Mouse (Mus musculus): ENCODE data around the gene Hdgfl3. TPM values are rescaled to one million over a fixed set of nuclear protein-coding genes. Genes with fewer than 3 reads are reported as not detected.

Hdgfl3 gene
- total and polyA plus RNA-seq, 3 experiments: 0.26 TPM; not detected in 2

DNA sequence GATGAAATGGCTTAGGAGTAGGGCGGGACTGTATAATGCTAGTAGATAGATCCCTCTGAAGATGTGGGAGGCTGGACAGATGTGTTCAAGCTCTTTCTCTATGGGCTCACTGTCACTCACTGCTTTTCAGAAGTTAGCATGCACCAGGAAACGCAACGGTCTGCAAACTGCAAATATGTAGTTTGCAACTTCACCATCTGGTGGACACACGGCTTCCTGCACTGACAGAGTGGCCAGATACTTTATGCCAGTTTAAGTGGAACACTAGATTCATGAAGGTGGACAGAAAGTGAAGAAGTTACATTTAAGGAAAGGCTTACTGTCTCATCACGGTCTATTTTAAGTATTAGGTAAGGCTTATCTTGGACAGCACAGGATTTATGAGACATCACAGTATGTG lies 31.9 kb upstream of the Hdgfl3 start:
- Histone ChIP-seq H3K4me1 (ENCODE audit: control insufficient read depth in 1 of 2, insufficient read depth in 2 of 2, low read length in 2 of 2) (no peaks in the 10 kb centered on the region), H3K9ac (ENCODE audit: control insufficient read depth, low read depth, low read length, poor library complexity, severe bottlenecking) (no peak overlapping the region), H3K4me3 (ENCODE audit: control insufficient read depth in 1 of 2, insufficient read depth in 1 of 2, low read depth in 2 of 2, low read length in 2 of 2) (no peak overlapping the region)

DNA sequence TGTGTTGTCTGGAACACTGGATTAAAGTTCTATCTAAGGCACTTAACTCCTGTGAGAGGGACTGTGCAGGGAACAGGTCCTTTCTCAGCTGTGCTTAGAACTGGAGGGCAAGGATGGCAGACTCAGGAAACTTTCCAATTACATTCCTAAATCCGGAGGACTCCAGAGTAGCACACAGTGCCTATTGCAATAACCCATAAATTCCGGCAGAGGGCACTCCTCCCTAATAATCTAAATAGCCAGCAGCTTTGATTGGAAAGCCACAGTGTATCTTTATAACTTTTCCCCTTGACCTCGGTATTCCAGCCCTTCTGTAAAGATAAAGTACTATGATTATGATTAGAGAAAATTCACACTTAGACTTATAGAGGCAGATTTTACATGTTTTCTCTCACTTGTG lies 25.4 kb upstream of the Hdgfl3 start:
- H3K36me3 ChIP-seq (ENCODE audit: control insufficient read depth in 1 of 2, insufficient read depth in 2 of 2, low read length in 2 of 2): no peaks in the 10 kb centered on the region
- H3K27me3 ChIP-seq (ENCODE audit: control insufficient read depth in 1 of 2, insufficient read depth in 2 of 2, low read length in 2 of 2): no peaks in the 10 kb centered on the region
- no peaks in the 10 kb centered on the region for H3K4me1 ChIP-seq (ENCODE audit: control insufficient read depth in 1 of 2, insufficient read depth in 2 of 2, low read length in 2 of 2)
- H3K9me3 ChIP-seq (replicated peaks; ENCODE audit: insufficient read depth, low read length): no peaks in the 10 kb centered on the region
- no peak overlapping the region for H3K27ac ChIP-seq (ENCODE audit: control insufficient read depth, low read depth, low read length)
- H3K4me3 ChIP-seq (ENCODE audit: control insufficient read depth in 1 of 2, insufficient read depth in 1 of 2, low read depth in 2 of 2, low read length in 2 of 2): no peak overlapping the region
- DNase-seq (ENCODE audit: low read depth, low spot score): peak; percentile 36
- no peak overlapping the region for H3K9ac ChIP-seq (ENCODE audit: control insufficient read depth, low read depth, low read length, poor library complexity, severe bottlenecking)
- no peaks in the 10 kb centered on the region for H3K79me2 ChIP-seq (ENCODE audit: control insufficient read depth, insufficient read depth, low read length, poor library complexity)
- no peak for TF ChIP-seq MEF2A (IDR thresholded peaks at IDR 0.05; ENCODE audit: extremely low read depth, insufficient replicate concordance, low read depth, low read length, poor library complexity, severe bottlenecking)
- no peak for TF ChIP-seq KAT2A (conservative IDR thresholded peaks at IDR 0.05; ENCODE audit: low read depth, low read length)
- TF ChIP-seq RAD21 (IDR thresholded peaks at IDR 0.05; ENCODE audit: low read depth, low read length): peak; percentile 49
- no peak for TF ChIP-seq NELFE (IDR thresholded peaks at IDR 0.05; ENCODE audit: low read depth, low read length)
- no peak for TF ChIP-seq ETS1 (IDR thresholded peaks at IDR 0.05; ENCODE audit: low read depth, low read length)
- TF ChIP-seq TCF12 (IDR thresholded peaks at IDR 0.05; ENCODE audit: low read depth, low read length): no peak
- TF ChIP-seq USF1 (IDR thresholded peaks at IDR 0.05; ENCODE audit: low read depth, low read length): no peak
- peak; percentile 43 for TF ChIP-seq SMC3 (IDR thresholded peaks at IDR 0.05; ENCODE audit: low read depth, low read length)
- no peak for TF ChIP-seq NRF1 (IDR thresholded peaks at IDR 0.05; ENCODE audit: insufficient read depth, low read depth, low read length, poor library complexity, severe bottlenecking)
- TF ChIP-seq EP300 (IDR thresholded peaks at IDR 0.05; ENCODE audit: low read depth in 1 of 2, low read length in 2 of 2): no peak
- TF ChIP-seq ELF1 (IDR thresholded peaks at IDR 0.05; ENCODE audit: low read depth, low read length): no peak
- no peak for TF ChIP-seq CHD1 (IDR thresholded peaks at IDR 0.05; ENCODE audit: low read depth, low read length)
- TF ChIP-seq ZNF384 (IDR thresholded peaks at IDR 0.05; ENCODE audit: low read depth, low read length): no peak
- TF ChIP-seq MYC (IDR thresholded peaks at IDR 0.05; ENCODE audit: low read depth, low read length): no peak
- TF ChIP-seq MYB (IDR thresholded peaks at IDR 0.05; ENCODE audit: low read depth, low read length): no peak
- TF ChIP-seq USF2 (IDR thresholded peaks at IDR 0.05; ENCODE audit: borderline replicate concordance in 1 of 2, insufficient read depth in 1 of 2, low read depth in 1 of 2, low read length in 2 of 2): no peak
- TF ChIP-seq POLR2A (IDR thresholded peaks at IDR 0.05; ENCODE audit: control insufficient read depth in 1 of 2, insufficient read depth in 1 of 2, low read depth in 1 of 2, low read length in 2 of 2, poor library complexity in 1 of 2): no peak
- TF ChIP-seq CTCF (IDR thresholded peaks at IDR 0.05 in 2 of 3, conservative IDR thresholded peaks at IDR 0.05 in 1 of 3; ENCODE audit: control insufficient read depth in 1 of 3, insufficient read depth in 1 of 3, low read depth in 2 of 3, low read length in 3 of 3, poor library complexity in 1 of 3, severe bottlenecking in 1 of 3): peak; percentile 8 to 67 (median 49); a peak in 4 of 6 replicates
- no peak for TF ChIP-seq POLR2AphosphoS5 (IDR thresholded peaks at IDR 0.05; ENCODE audit: borderline replicate concordance, low read depth, low read length)
- no peak for TF ChIP-seq E2F4 (IDR thresholded peaks at IDR 0.05; ENCODE audit: borderline replicate concordance, low read depth, low read length)
- TF ChIP-seq GATA1 (IDR thresholded peaks at IDR 0.05; ENCODE audit: low read depth, low read length): no peak
- TF ChIP-seq SIN3A (IDR thresholded peaks at IDR 0.05; ENCODE audit: low read length): no peak
- no peak for TF ChIP-seq MAFK (IDR thresholded peaks at IDR 0.05; ENCODE audit: borderline replicate concordance, low read depth, low read length)
- no peak for TF ChIP-seq MXI1 (IDR thresholded peaks at IDR 0.05; ENCODE audit: low read depth, low read length)
- TF ChIP-seq ZMIZ1 (IDR thresholded peaks at IDR 0.05; ENCODE audit: low read depth, low read length): no peak
- TF ChIP-seq RCOR1 (IDR thresholded peaks at IDR 0.05; ENCODE audit: low read depth, low read length): no peak

More for the DNA sequence above, 31.9 kb upstream of the Hdgfl3 start:
- Histone ChIP-seq H3K27ac (ENCODE audit: control insufficient read depth, low read depth, low read length) (no peak overlapping the region), H3K36me3 (ENCODE audit: control insufficient read depth in 1 of 2, insufficient read depth in 2 of 2, low read length in 2 of 2) (no peaks in the 10 kb centered on the region), H3K27me3 (ENCODE audit: control insufficient read depth in 1 of 2, insufficient read depth in 2 of 2, low read length in 2 of 2) (no peaks in the 10 kb centered on the region), H3K9me3 (replicated peaks; ENCODE audit: insufficient read depth, low read length) (no peaks in the 10 kb centered on the region), H3K79me2 (ENCODE audit: control insufficient read depth, insufficient read depth, low read length, poor library complexity) (no peaks in the 10 kb centered on the region)
- DNase-seq (ENCODE audit: low read depth, low spot score): no peak
- no peak for TF ChIP-seq BHLHE40 (IDR thresholded peaks at IDR 0.05; ENCODE audit: borderline replicate concordance, low read depth, low read length)
- no peak for TF ChIP-seq POLR2AphosphoS2 (IDR thresholded peaks at IDR 0.05; ENCODE audit: low read length)
- no peak for TF ChIP-seq EP300 (IDR thresholded peaks at IDR 0.05; ENCODE audit: low read depth in 1 of 2, low read length in 2 of 2)
- TF ChIP-seq SMC3 (IDR thresholded peaks at IDR 0.05; ENCODE audit: low read depth, low read length): no peak
- TF ChIP-seq USF1 (IDR thresholded peaks at IDR 0.05; ENCODE audit: low read depth, low read length): no peak
- no peak for TF ChIP-seq ETS1 (IDR thresholded peaks at IDR 0.05; ENCODE audit: low read depth, low read length)
- no peak for TF ChIP-seq MAZ (IDR thresholded peaks at IDR 0.05; ENCODE audit: low read depth, low read length)
- no peak for TF ChIP-seq MYB (IDR thresholded peaks at IDR 0.05; ENCODE audit: low read depth, low read length)
- no peak for TF ChIP-seq TAL1 (IDR thresholded peaks at IDR 0.05; ENCODE audit: low read length)
- TF ChIP-seq TCF12 (IDR thresholded peaks at IDR 0.05; ENCODE audit: low read depth, low read length): no peak
- no peak for TF ChIP-seq ZMIZ1 (IDR thresholded peaks at IDR 0.05; ENCODE audit: low read depth, low read length)
- TF ChIP-seq CHD1 (IDR thresholded peaks at IDR 0.05; ENCODE audit: low read depth, low read length): no peak
- TF ChIP-seq CHD2 (IDR thresholded peaks at IDR 0.05; ENCODE audit: low read length): no peak
- no peak for TF ChIP-seq SIN3A (IDR thresholded peaks at IDR 0.05; ENCODE audit: low read length)
- TF ChIP-seq POLR2A (IDR thresholded peaks at IDR 0.05; ENCODE audit: control insufficient read depth in 1 of 2, insufficient read depth in 1 of 2, low read depth in 1 of 2, low read length in 2 of 2, poor library complexity in 1 of 2): no peak
- no peak for TF ChIP-seq ZC3H11A (IDR thresholded peaks at IDR 0.05; ENCODE audit: low read depth, low read length)
- no peak for TF ChIP-seq ELF1 (IDR thresholded peaks at IDR 0.05; ENCODE audit: low read depth, low read length)
- TF ChIP-seq UBTF (IDR thresholded peaks at IDR 0.05; ENCODE audit: borderline replicate concordance, insufficient read depth, low read depth, low read length): no peak

All from MEL (cell line).